Mouse (Mus musculus) midbrain, postnatal 0 days (tissue): Measurements from ENCODE around the gene Plp2. TPM values are rescaled to one million over a fixed set of nuclear protein-coding genes. Genes with fewer than 3 reads are reported as not detected.

Source experiments
- ATAC-seq: fragments of 200-750 bp; cut with Nextera tagmentation; 2 replicates; pipeline ENCODE4 v1.8.0; 2017; ENCODE audit warnings: moderate number of reproducible peaks, mild to moderate bottlenecking, moderate TSS enrichment, moderate library complexity; ENCODE audit not compliant: low FRiP score
- DNase-seq: peaks from one replicate; pipeline ENCODE4 v3.0.0-alpha.2; 2015; ENCODE audit warnings: low spot score
- H3K27ac ChIP-seq: fragments of 300-500 bp; sonication (generic); 2 replicates; pipeline ENCODE4 v1.5.1; 2014; ENCODE audit warnings: low read depth, mild to moderate bottlenecking, low read length, mixed read lengths
- H3K27me3 ChIP-seq: fragments of 300-500 bp; sonication (generic); 2 replicates; pipeline ENCODE4 v1.6.1; 2014; ENCODE audit warnings: low read length, control low read depth, mixed read lengths; ENCODE audit not compliant: insufficient read depth
- H3K36me3 ChIP-seq: fragments of 300-500 bp; sonication (generic); 2 replicates; pipeline ENCODE4 v1.6.1; 2014; ENCODE audit warnings: low read length, control low read depth, mixed read lengths; ENCODE audit not compliant: insufficient read depth
- H3K4me1 ChIP-seq: fragments of 300-500 bp; sonication (generic); 2 replicates; pipeline ENCODE4 v1.6.1; 2014; ENCODE audit warnings: mild to moderate bottlenecking, control low read depth, antibody characterized with exemption, low read length, mixed read lengths; ENCODE audit not compliant: insufficient read depth
- H3K4me2 ChIP-seq: fragments of 300-500 bp; sonication (generic); 2 replicates; pipeline ENCODE4 v1.6.1; 2014; ENCODE audit warnings: low read depth, mild to moderate bottlenecking, low read length, mixed read lengths; ENCODE audit not compliant: poor library complexity, severe bottlenecking
- H3K4me3 ChIP-seq: fragments of 300-500 bp; sonication (generic); 2 replicates; pipeline ENCODE4 v1.5.1; 2014; ENCODE audit warnings: low read depth, mild to moderate bottlenecking, low read length, moderate library complexity
- H3K9ac ChIP-seq: fragments of 300-500 bp; sonication (generic); replicated peaks from 2 replicates; pipeline ENCODE4 v1.6.1; 2014; ENCODE audit warnings: mild to moderate bottlenecking, low read length, moderate library complexity, mixed read lengths; ENCODE audit not compliant: poor library complexity, severe bottlenecking
- H3K9me3 ChIP-seq: fragments of 300-500 bp; sonication (generic); 2 replicates; pipeline ENCODE4 v1.6.1; 2016; ENCODE audit warnings: low read length, control low read depth
- CTCF ChIP-seq: IDR thresholded peaks from 2 replicates; pipeline ENCODE4 v1.5.1; 2016; ENCODE audit warnings: antibody characterized with exemption, mild to moderate bottlenecking
- WGBS: fragments of 180-500 bp; shearing (Covaris S2); extraction: QIAGEN DNeasy Blood & Tissue Kit; methylation state at CpG from one replicate; pipeline ENCODE4 v1.1.7; 2014; 5-methylcytosine and 5-hydroxymethylcytosine counted together
- polyA plus RNA-seq: library from polyadenylated mRNA; unstranded; fragments of >200 nt; fragmentation: Nextera tagmentation; extraction: Ambion mirVana; gene quantifications from 2 replicates; pipeline ENCODE4 v1.2.1, GENCODE M21; 2015
- total RNA-seq: library from RNA; depleted of rRNA; stranded (reverse); fragments of >200 nt; gene quantifications from 2 replicates; pipeline ENCODE4 v1.2.3, GENCODE M21; 2014

Plp2 gene
- total and polyA plus RNA-seq, 2 experiments from 2014 or later = 16.4 to 18.9 TPM

GRCm38 (mm10) chrX:7678986-7679385 is 7.8 kb upstream of the Plp2 start:
- ATAC-seq (no peak), DNase-seq (no peak)
- Histone ChIP-seq H3K36me3 (no peaks in the 10 kb centered on the region), H3K4me2 (no peak overlapping the region), H3K27ac (no peak overlapping the region), H3K27me3 (no peaks in the 10 kb centered on the region), H3K4me1 (no peaks in the 10 kb centered on the region), H3K4me3 (no peak overlapping the region), H3K9me3 (no peaks in the 10 kb centered on the region), H3K9ac (no peak overlapping the region)
- no peak; the same call in 1 of the 2 replicates for TF ChIP-seq CTCF
- 42% methylated on average over 3 of the region's 3 CpGs for WGBS

GRCm38 (mm10) chrX:7675001-7675380 is 3.8 kb upstream of the Plp2 start:
- Histone ChIP-seq H3K4me1 (no peaks in the 10 kb centered on the region), H3K9me3 (peaks cover 3% of the 10 kb centered on the region; the same call in 1 of the 2 replicates), H3K4me3 (peak overlapping the region; percentile 24), H3K4me2 (peak overlapping the region; percentile 40), H3K27me3 (no peaks in the 10 kb centered on the region), H3K36me3 (no peaks in the 10 kb centered on the region), H3K27ac (no peak overlapping the region), H3K9ac (no peak overlapping the region)
- TF ChIP-seq CTCF = no peak
- 44% methylated on average over 10 of the region's 10 CpGs for WGBS
- DNase-seq (no peak), ATAC-seq (peak; percentile 15; the same call in 1 of the 2 replicates)

DNA sequence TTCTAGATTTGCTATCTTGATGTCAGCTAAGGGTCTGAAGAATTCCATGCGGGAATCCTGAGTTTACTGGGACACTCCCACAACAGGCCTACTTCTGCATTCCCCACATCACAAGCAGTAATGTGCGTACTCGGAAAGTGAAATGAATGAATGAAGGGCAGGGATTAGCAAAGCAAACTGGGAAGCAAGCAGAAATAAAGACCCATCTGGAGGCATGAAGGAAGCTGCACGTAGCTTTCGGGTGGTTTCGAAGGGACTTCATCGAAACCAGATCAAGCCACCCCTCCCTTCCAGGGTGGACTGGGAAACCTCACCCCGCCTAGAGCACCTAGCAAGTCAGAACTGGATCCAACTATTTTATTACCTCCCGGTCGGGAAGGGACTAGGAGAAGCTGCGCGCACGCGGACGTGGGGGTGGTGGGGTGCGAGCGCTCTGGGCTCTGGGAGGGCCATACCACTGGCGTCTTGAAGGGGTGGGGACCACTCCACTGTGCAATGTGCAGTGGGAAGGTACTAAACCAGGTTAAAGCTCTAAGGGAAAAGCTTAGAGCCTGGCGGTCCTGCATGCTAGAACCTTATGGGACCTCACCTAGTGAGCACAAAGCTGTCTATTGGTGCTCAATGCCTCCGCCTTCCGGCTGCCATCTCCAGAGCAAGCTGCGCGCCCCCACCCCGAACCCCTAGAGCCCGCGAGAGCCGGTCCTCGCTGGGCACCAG is 3.3 kb upstream of the Plp2 start:
- H3K4me3 ChIP-seq = peak overlapping the region; percentile 24
- no peak overlapping the region for H3K9ac ChIP-seq
- no peaks in the 10 kb centered on the region for H3K27me3 ChIP-seq
- peak; percentile 61; the same call in 1 of the 2 replicates for ATAC-seq
- peak overlapping the region; percentile 40 for H3K4me2 ChIP-seq
- peak; percentile 21 for DNase-seq
- 32% methylated on average over 26 of the region's 28 CpGs for WGBS
- H3K9me3 ChIP-seq = peaks cover 3% of the 10 kb centered on the region; the same call in 1 of the 2 replicates
- no peak for TF ChIP-seq CTCF
- H3K4me1 ChIP-seq = no peaks in the 10 kb centered on the region
- no peaks in the 10 kb centered on the region for H3K36me3 ChIP-seq
- no peak overlapping the region for H3K27ac ChIP-seq

- WGBS = 48% methylated on average over 12 of the region's 12 CpGs
- Histone ChIP-seq H3K9ac (no peak overlapping the region), H3K4me1 (no peaks in the 10 kb centered on the region), H3K27ac (no peak overlapping the region), H3K4me3 (peak overlapping the region; percentile 24; the same call in 1 of the 2 replicates), H3K4me2 (0 out of 2 replicates have a peak overlapping the region, but pooled peaks have one; percentile 40), H3K9me3 (peaks cover 3% of the 10 kb centered on the region; the same call in 1 of the 2 replicates), H3K36me3 (no peaks in the 10 kb centered on the region), H3K27me3 (no peaks in the 10 kb centered on the region)
- ATAC-seq (no peak), DNase-seq (no peak)
- TF ChIP-seq CTCF = no peak
Measured at GRCm38 (mm10) chrX:7673578-7674281, 2.5 kb upstream of the Plp2 start.

DNA sequence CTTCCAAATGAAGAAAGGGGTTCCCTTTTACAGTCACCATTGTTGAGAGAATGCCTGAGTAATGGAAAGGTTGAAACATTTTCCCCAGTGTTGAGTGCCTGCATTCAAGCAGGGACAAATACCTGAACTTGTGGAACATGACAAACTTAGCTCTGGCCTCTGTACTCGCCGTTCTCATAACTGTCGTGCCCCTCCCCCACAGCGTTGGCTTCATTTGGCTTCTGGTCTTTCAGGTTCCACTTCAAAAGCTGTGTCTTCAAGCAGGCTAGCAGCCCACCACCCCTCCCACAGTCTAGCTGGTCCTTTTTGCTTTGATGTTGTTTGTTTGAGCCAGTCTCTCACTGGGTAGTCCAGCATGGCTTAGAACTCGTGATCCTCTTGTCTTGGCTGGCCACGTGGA is 1.5 kb upstream of the Plp2 start:
- no peaks in the 10 kb centered on the region for H3K27me3 ChIP-seq
- no peak overlapping the region for H3K27ac ChIP-seq
- H3K4me2 ChIP-seq = no peak overlapping the region
- H3K4me3 ChIP-seq = no peak overlapping the region
- no peak for TF ChIP-seq CTCF
- no peaks in the 10 kb centered on the region for H3K36me3 ChIP-seq
- H3K9ac ChIP-seq = no peak overlapping the region
- no peak for ATAC-seq
- 60% methylated on average over 6 of the region's 6 CpGs for WGBS
- peaks cover 3% of the 10 kb centered on the region; the same call in 1 of the 2 replicates for H3K9me3 ChIP-seq
- H3K4me1 ChIP-seq = no peaks in the 10 kb centered on the region
- no peak for DNase-seq

DNA sequence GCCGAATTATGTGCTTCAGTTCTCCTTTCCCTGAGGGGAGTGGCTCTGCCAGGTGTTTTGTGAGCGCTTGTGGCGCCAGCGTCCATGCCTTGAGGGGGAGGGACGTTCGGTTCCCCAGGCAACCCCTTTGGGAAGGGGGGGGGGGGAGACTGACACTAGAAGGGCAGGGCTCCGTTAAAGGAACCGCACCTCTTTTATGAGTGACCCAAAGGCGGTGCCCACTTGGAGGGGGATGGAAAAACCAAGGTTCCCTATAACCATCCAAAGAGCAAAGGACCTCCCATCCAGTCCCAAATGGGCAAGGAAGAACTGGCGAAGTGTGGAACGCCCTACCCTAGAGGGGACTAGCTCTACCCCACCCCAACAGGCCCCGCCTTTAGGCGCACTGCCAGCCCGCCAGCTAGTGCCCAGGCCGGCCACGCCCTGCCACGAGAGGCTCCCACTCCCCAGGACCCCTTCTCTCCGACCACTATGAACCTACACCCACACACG is 754 bp downstream of the Plp2 start:
- TF ChIP-seq CTCF = no peak
- Histone ChIP-seq H3K9ac (no peak overlapping the region), H3K27me3 (no peaks in the 10 kb centered on the region), H3K4me1 (no peaks in the 10 kb centered on the region), H3K9me3 (peaks cover 3% of the 10 kb centered on the region; the same call in 1 of the 2 replicates), H3K27ac (no peak overlapping the region), H3K36me3 (no peaks in the 10 kb centered on the region), H3K4me3 (peak overlapping the region; percentile 32), H3K4me2 (peak overlapping the region; percentile 42)
- 27% methylated on average over 19 of the region's 19 CpGs for WGBS
- DNase-seq = peak; percentile 33
- ATAC-seq = peak; percentile 32
